Mouse (Mus musculus): Measurements from ENCODE around the gene Gm14393.
"Not testable (repeated sequence)": the region's sequence is repeated elsewhere in the genome, so short reads cannot be mapped to it uniquely, and the experiment has no call there.

Gm14393 gene

GRCm38 (mm10) chr2:175067681-175068261, at the start of gene Gm14393:
Gene Gm14393, minus strand, starts transcription at chr2:175067781.
- not testable (repeated sequence) for DNase-seq (ENCODE audit: extremely low read depth, low read depth)

- not testable (repeated sequence) for DNase-seq (ENCODE audit: extremely low read depth, low read depth)
Observed at GRCm38 (mm10) chr2:175044268-175044667, 23.3 kb downstream of the Gm14393 start.
